Mouse (Mus musculus): ENCODE results near the gene Ubqln4. TPM values are rescaled to one million over a fixed set of nuclear protein-coding genes. Genes with fewer than 3 reads are reported as not detected.

Gene Ubqln4
- 40.8 and 50.4 TPM in 2 replicates for polyA plus RNA-seq (2012; ENCODE audit: low replicate concordance)

DNA sequence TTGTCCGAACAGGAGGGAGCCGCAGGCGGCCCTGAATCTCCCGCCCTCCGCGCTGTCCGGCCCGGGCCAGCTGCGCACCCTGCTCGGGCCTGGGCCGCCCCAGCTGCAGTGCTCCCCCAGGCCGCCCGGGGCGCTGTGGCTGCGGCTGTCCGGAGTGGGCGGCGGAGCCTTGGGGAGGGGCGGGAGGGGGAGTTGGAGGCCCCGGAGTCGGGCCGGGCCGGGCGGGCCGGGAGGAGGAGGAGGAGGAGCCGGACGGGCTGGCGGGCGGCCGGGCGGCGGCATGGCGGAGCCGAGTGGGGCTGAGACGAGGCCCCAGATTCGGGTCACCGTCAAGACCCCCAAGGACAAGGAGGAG, at the start of gene Ubqln4:
Ubqln4 (plus strand) TSS at position 234 of the 355 bp plus-strand sequence.

GRCm38 (mm10) chr3:88509692-88510420, 43.7 kb upstream of the Ubqln4 start, which contains the start of gene Lmna:
Gene Lmna, minus strand, starts transcription at chr3:88509956.

GRCm38 (mm10) chr3:88532299-88532674, 21.3 kb upstream of the Ubqln4 start, which contains the start of gene Mex3a:
Gene Mex3a, plus strand, starts transcription at chr3:88532395.

DNA sequence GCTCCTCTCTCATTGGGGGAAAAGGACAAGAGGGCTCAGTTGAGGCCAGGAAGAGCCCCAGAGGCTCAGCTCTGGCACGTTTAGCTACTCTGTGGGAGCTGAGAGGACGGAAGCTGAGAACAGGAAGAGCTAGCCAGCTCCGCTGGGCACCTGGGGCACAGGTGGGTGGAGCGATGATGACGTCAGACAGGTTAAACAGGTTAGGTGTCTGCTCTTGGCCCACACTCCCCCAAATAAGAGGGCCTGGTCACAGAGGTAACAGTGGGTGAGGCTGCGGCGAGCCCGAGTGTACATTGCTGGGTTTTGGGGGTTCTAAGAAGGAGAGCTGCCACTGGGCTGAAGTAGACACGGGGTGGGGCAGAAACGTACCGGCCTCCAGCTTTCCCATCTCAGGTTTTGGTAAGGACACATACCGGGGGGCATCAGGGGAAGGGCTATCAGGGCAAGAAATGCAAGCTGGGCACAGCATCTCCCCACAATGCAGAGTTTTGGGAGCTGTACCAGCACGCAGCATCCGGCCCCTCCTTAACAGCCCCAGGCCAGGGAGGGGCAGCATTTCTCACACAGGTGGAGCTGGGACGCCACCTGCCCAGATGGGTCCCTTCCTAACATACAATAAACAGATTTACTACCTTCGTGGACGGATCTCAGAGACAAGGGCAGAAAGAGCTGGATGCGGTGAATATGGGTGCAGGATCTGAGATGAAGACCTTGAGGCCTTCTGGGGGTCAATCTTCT, 5.2 kb upstream of the Ubqln4 start, which contains the start of gene Rab25:
Rab25 (minus strand) TSS at position 121 of the 738 bp plus-strand sequence.

GRCm38 (mm10) chr3:88552676-88553524, 658 bp upstream of the Ubqln4 start, which contains the start of gene Lamtor2:
Gene Lamtor2, minus strand, starts transcription at chr3:88553074.

GRCm38 (mm10) chr3:88575540-88575939, 22.0 kb downstream of the Ubqln4 start, which contains the start of gene Ssr2:
Gene Ssr2, plus strand, starts transcription at chr3:88575876.

DNA sequence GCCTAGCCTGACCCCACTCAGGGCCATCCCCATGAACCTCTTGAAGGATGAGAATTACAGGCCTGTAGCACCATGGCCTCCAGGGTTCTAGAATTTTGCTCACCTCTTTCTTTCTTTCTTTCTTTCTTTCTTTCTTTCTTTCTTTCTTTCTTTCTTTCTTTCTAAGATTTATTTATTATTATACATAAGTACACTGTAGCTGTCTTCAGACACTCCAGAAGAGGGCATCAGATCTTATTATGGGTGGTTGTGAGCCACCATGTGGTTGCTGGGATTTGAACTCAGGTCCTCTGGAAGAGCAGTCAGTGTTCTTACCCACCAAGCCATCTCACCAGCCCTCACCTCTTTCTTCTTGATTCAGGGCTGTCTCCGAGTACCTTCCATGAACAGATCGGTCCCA, 52.1 kb downstream of the Ubqln4 start, which contains the start of gene Arhgef2:
Arhgef2 (plus strand) TSS at position 301 of the 400 bp plus-strand sequence.

Other genes starting within 250 kb of the Ubqln4 start
- gene Glmp, start 228.7 kb upstream of the Ubqln4 start, polyA plus RNA-seq (2012; ENCODE audit: low replicate concordance): 28.3 and 133 TPM in 2 replicates
- 0.81 and 2.4 TPM in 2 replicates for gene Tmem79, start 217.6 kb upstream of the Ubqln4 start, polyA plus RNA-seq (2012; ENCODE audit: low replicate concordance)
- gene Smg5, start 217.5 kb upstream of the Ubqln4 start, polyA plus RNA-seq (2012; ENCODE audit: low replicate concordance): 67.3 and 68.3 TPM in 2 replicates
- gene Paqr6, start 189.2 kb upstream of the Ubqln4 start, polyA plus RNA-seq (2012; ENCODE audit: low replicate concordance): 0.22 TPM in 1 of 2 replicates, not detected in the other
- not detected in 2 replicates for gene Bglap3, start 181.0 kb upstream of the Ubqln4 start, polyA plus RNA-seq (2012; ENCODE audit: low replicate concordance)
- not detected in 2 replicates for gene Bglap2, start 175.1 kb upstream of the Ubqln4 start, polyA plus RNA-seq (2012; ENCODE audit: low replicate concordance)
- gene Bglap, start 169.3 kb upstream of the Ubqln4 start, polyA plus RNA-seq (2012; ENCODE audit: low replicate concordance): not detected in 2 replicates
- 86.8 and 96.4 TPM in 2 replicates for gene Pmf1, start 143.4 kb upstream of the Ubqln4 start, polyA plus RNA-seq (2012; ENCODE audit: low replicate concordance)
- 3.3 and 9.8 TPM in 2 replicates for gene Slc25a44, start 128.6 kb upstream of the Ubqln4 start, polyA plus RNA-seq (2012; ENCODE audit: low replicate concordance)
- 87.8 and 314 TPM in 2 replicates for gene Sema4a, start 92.6 kb upstream of the Ubqln4 start, polyA plus RNA-seq (2012; ENCODE audit: low replicate concordance)
- 37.6 and 43.2 TPM in 2 replicates for gene Lmna, start 43.8 kb upstream of the Ubqln4 start, polyA plus RNA-seq (2012; ENCODE audit: low replicate concordance)
- 1.2 and 1.6 TPM in 2 replicates for gene Mex3a, start 21.4 kb upstream of the Ubqln4 start, polyA plus RNA-seq (2012; ENCODE audit: low replicate concordance)
- 0.21 TPM in 1 of 2 replicates, not detected in the other for gene Rab25, start 5.5 kb upstream of the Ubqln4 start, polyA plus RNA-seq (2012; ENCODE audit: low replicate concordance)
- gene Lamtor2, start 684 bp upstream of the Ubqln4 start, polyA plus RNA-seq (2012; ENCODE audit: low replicate concordance): 34.9 and 125 TPM in 2 replicates
- gene Ssr2, start 22.1 kb downstream of the Ubqln4 start, polyA plus RNA-seq (2012; ENCODE audit: low replicate concordance): 19.9 and 162 TPM in 2 replicates
- gene Arhgef2, start 52.2 kb downstream of the Ubqln4 start, polyA plus RNA-seq (2012; ENCODE audit: low replicate concordance): 309 and 746 TPM in 2 replicates
- not detected in 2 replicates for gene Rxfp4, start 99.4 kb downstream of the Ubqln4 start, polyA plus RNA-seq (2012; ENCODE audit: low replicate concordance)
- gene Khdc4, start 132.0 kb downstream of the Ubqln4 start, polyA plus RNA-seq (2012; ENCODE audit: low replicate concordance): 21.4 and 31.5 TPM in 2 replicates
- gene Rit1, start 163.1 kb downstream of the Ubqln4 start, polyA plus RNA-seq (2012; ENCODE audit: low replicate concordance): 27.1 and 47.2 TPM in 2 replicates
- gene Syt11, start 221.4 kb downstream of the Ubqln4 start, polyA plus RNA-seq (2012; ENCODE audit: low replicate concordance): 5.3 and 8.0 TPM in 2 replicates

All from hematopoietic multipotent progenitor cell, adult 10-12 weeks (in vitro differentiated cells).